Mouse (Mus musculus) G1E (cell line): ENCODE data around the gene 1700029P11Rik.

Source experiments
- CTCF ChIP-seq: IDR thresholded peaks from 2 replicates; pipeline ENCODE4 v1.5.1; 2012; ENCODE audit warnings: low read depth, low read length, inconsistent platforms, mixed read lengths
- GATA1 ChIP-seq: IDR thresholded peaks from 2 replicates; pipeline ENCODE4 v1.6.1; 2012; ENCODE audit warnings: borderline replicate concordance, low read length, inconsistent platforms, mixed read lengths

DNA sequence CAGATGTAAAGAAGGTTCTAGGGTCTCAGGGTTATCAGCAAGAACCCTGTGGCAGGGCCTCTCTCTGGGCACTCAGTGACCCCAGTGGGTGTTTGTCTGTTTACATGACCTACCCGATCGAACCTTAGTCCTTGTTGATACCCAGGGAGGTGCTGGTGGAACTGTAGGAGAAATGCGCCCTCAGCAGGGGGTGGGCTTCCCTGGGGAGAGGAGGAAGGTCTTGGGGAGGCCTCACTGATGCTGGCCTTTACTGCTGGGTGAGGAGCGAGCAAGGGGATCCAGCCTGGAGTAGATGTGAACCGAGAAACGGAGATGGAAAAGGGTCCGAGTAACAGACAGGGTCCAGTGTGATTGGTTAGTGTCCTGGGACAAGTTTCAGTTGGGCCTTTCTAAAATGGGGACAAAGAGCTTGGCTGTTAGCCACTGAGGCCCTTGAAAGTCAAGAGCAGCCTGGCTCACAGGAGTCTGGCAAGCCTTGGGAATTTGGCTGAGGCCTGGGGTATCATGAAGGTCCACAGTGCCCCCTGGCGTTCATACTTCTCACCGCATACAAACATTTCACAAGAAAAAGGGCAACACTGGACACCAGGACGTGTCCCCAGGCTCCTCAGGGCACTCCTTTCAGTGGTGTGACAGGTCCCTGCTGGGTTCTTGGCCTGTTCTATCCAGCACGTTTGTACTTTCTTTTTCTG is 9.2 kb downstream of the 1700029P11Rik start:
- TF ChIP-seq CTCF (peak; percentile 78), GATA1 (no peak)
